Mouse (Mus musculus) lung, postnatal 0 days (tissue): Measurements from ENCODE around the gene Fads2.

Experiments
- CTCF ChIP-seq: IDR thresholded peaks from 2 replicates; pipeline ENCODE4 v1.5.1; 2016; ENCODE audit warnings: antibody characterized with exemption, mild to moderate bottlenecking
- EP300 ChIP-seq: IDR thresholded peaks from 2 replicates; pipeline ENCODE4 v1.6.1; 2016; ENCODE audit warnings: antibody characterized with exemption, mild to moderate bottlenecking, control low read depth

GRCm38 (mm10) chr19:10043643-10044042 is 57.9 kb downstream of the Fads2 start:
- TF ChIP-seq CTCF (peak; percentile 28), EP300 (peak; percentile 18; the same call in 1 of the 2 replicates)
